Mouse (Mus musculus) limb, embryonic 11.5 days (tissue): ENCODE results near the gene Ulk4. TPM values are rescaled to one million over a fixed set of nuclear protein-coding genes. Genes with fewer than 3 reads are reported as not detected.

Experiments
- ATAC-seq: fragments of 200-750 bp; cut with Nextera tagmentation; 2 replicates; pipeline ENCODE4 v1.8.0; 2017; ENCODE audit warnings: low read depth; ENCODE audit not compliant: insufficient number of reproducible peaks, low FRiP score, low TSS enrichment
- DNase-seq: peaks from one replicate; pipeline ENCODE4 v3.0.0-alpha.2; 2015; ENCODE audit warnings: low spot score
- H3K27ac ChIP-seq: fragments of 300-500 bp; sonication (generic); replicated peaks from 2 replicates; pipeline ENCODE4 v1.5.1; 2014; ENCODE audit warnings: low read depth, mild to moderate bottlenecking, low read length
- H3K27me3 ChIP-seq: fragments of 300-500 bp; sonication (generic); 2 replicates; pipeline ENCODE4 v1.6.1; 2014; ENCODE audit warnings: mild to moderate bottlenecking, low read length, mixed read lengths; ENCODE audit not compliant: control insufficient read depth, insufficient read depth
- H3K36me3 ChIP-seq: fragments of 300-500 bp; sonication (generic); 2 replicates; pipeline ENCODE4 v1.6.1; 2014; ENCODE audit warnings: mild to moderate bottlenecking, low read length, moderate library complexity, mixed read lengths; ENCODE audit not compliant: control insufficient read depth, insufficient read depth
- H3K4me1 ChIP-seq: fragments of 300-500 bp; sonication (generic); 2 replicates; pipeline ENCODE4 v1.6.1; 2014; ENCODE audit warnings: low read length, mixed read lengths; ENCODE audit not compliant: control insufficient read depth, insufficient read depth
- H3K4me2 ChIP-seq: fragments of 300-500 bp; sonication (generic); 2 replicates; pipeline ENCODE4 v1.6.1; 2014; ENCODE audit warnings: low read depth, mild to moderate bottlenecking, moderate library complexity; ENCODE audit not compliant: severe bottlenecking
- H3K4me3 ChIP-seq: fragments of 300-500 bp; sonication (generic); 2 replicates; pipeline ENCODE4 v1.5.1; 2014; ENCODE audit warnings: low read depth, low read length
- H3K9ac ChIP-seq: fragments of 300-500 bp; sonication (generic); 2 replicates; pipeline ENCODE4 v1.6.1; 2014; ENCODE audit warnings: mild to moderate bottlenecking, low read length
- H3K9me3 ChIP-seq: fragments of 300-500 bp; sonication (generic); 2 replicates; pipeline ENCODE4 v1.6.1; 2016; ENCODE audit warnings: low read length; ENCODE audit not compliant: control insufficient read depth
- WGBS: fragments of 180-500 bp; shearing (Covaris S2); extraction: QIAGEN DNeasy Blood & Tissue Kit; methylation state at CpG from one replicate; pipeline ENCODE4 v1.1.7; 2014; 5-methylcytosine and 5-hydroxymethylcytosine counted together
- polyA plus RNA-seq: library from polyadenylated mRNA; unstranded; fragments of >200 nt; fragmentation: Nextera tagmentation; extraction: Ambion mirVana; gene quantifications from 2 replicates; pipeline ENCODE4 v1.2.1, GENCODE M21; 2014

The Ulk4 gene
- polyA plus RNA-seq, 1 experiment from 2014 or later: 147 TPM

GRCm38 (mm10) chr9:121011540-121011939 lies 265.5 kb downstream of the Ulk4 start:
- no peak for ATAC-seq
- DNase-seq: no peak
- no peak overlapping the region for H3K9ac ChIP-seq
- no peak overlapping the region for H3K4me3 ChIP-seq
- 30% methylated on average over 4 of the region's 4 CpGs for WGBS
- H3K4me2 ChIP-seq: no peak overlapping the region
- no peaks in the 10 kb centered on the region for H3K36me3 ChIP-seq
- H3K4me1 ChIP-seq: no peaks in the 10 kb centered on the region
- H3K27me3 ChIP-seq: no peaks in the 10 kb centered on the region
- H3K27ac ChIP-seq: no peak overlapping the region
- H3K9me3 ChIP-seq: no peaks in the 10 kb centered on the region

- DNase-seq: no peak
- no peak for ATAC-seq
- Histone ChIP-seq H3K36me3 (no peaks in the 10 kb centered on the region), H3K27ac (no peak overlapping the region), H3K4me1 (no peaks in the 10 kb centered on the region), H3K9ac (no peak overlapping the region), H3K4me2 (no peak overlapping the region), H3K27me3 (no peaks in the 10 kb centered on the region), H3K9me3 (no peaks in the 10 kb centered on the region), H3K4me3 (no peak overlapping the region)
- 58% methylated on average over 3 of the region's 3 CpGs for WGBS
Measured at GRCm38 (mm10) chr9:121010544-121010943, 266.5 kb downstream of the Ulk4 start.

- no peak overlapping the region for H3K4me3 ChIP-seq
- H3K9me3 ChIP-seq: no peaks in the 10 kb centered on the region
- H3K27me3 ChIP-seq: no peaks in the 10 kb centered on the region
- H3K4me2 ChIP-seq: no peak overlapping the region
- DNase-seq (no peak), ATAC-seq (no peak)
- no peaks in the 10 kb centered on the region for H3K4me1 ChIP-seq
- no peak overlapping the region for H3K27ac ChIP-seq
- no peak overlapping the region for H3K9ac ChIP-seq
- WGBS: 86% methylated on average over 7 of the region's 7 CpGs
- H3K36me3 ChIP-seq: no peaks in the 10 kb centered on the region
Measured at GRCm38 (mm10) chr9:121005961-121006360, 271.0 kb downstream of the Ulk4 start.

- 53% methylated on average over 15 of the region's 15 CpGs for WGBS
- ATAC-seq: no peak
- H3K4me1 ChIP-seq: no peaks in the 10 kb centered on the region
Measured at GRCm38 (mm10) chr9:121001681-121002540, 275.1 kb downstream of the Ulk4 start.

GRCm38 (mm10) chr9:121000641-121001320 lies 276.2 kb downstream of the Ulk4 start:
- no peaks in the 10 kb centered on the region for H3K27me3 ChIP-seq
- no peak overlapping the region for H3K4me2 ChIP-seq
- ATAC-seq (no peak), DNase-seq (no peak)
- no peaks in the 10 kb centered on the region for H3K9me3 ChIP-seq
- 83% methylated on average over 7 of the region's 7 CpGs for WGBS
- no peak overlapping the region for H3K9ac ChIP-seq
- no peaks in the 10 kb centered on the region for H3K36me3 ChIP-seq
- no peak overlapping the region for H3K4me3 ChIP-seq
- no peaks in the 10 kb centered on the region for H3K4me1 ChIP-seq
- H3K27ac ChIP-seq: no peak overlapping the region

More at GRCm38 (mm10) chr9:121001681-121002540, 275.1 kb downstream of the Ulk4 start:
- Histone ChIP-seq H3K9ac (no peak overlapping the region), H3K9me3 (no peaks in the 10 kb centered on the region), H3K27me3 (no peaks in the 10 kb centered on the region), H3K36me3 (no peaks in the 10 kb centered on the region), H3K27ac (no peak overlapping the region), H3K4me2 (no peak overlapping the region), H3K4me3 (no peak overlapping the region)
- no peak for DNase-seq

GRCm38 (mm10) chr9:120998696-120999095 lies 278.3 kb downstream of the Ulk4 start:
- Histone ChIP-seq H3K4me2 (no peak overlapping the region), H3K27ac (no peak overlapping the region), H3K9ac (no peak overlapping the region), H3K27me3 (no peaks in the 10 kb centered on the region), H3K4me3 (no peak overlapping the region), H3K36me3 (no peaks in the 10 kb centered on the region), H3K9me3 (no peaks in the 10 kb centered on the region), H3K4me1 (no peaks in the 10 kb centered on the region)
- DNase-seq: no peak
- 84% methylated on average over 11 of the region's 11 CpGs for WGBS
- no peak for ATAC-seq

GRCm38 (mm10) chr9:120994223-120995155 lies 282.5 kb downstream of the Ulk4 start:
- 81% methylated on average over 15 of the region's 15 CpGs for WGBS
- no peak overlapping the region for H3K4me2 ChIP-seq
- no peak overlapping the region for H3K27ac ChIP-seq
- H3K36me3 ChIP-seq: no peaks in the 10 kb centered on the region
- DNase-seq (no peak), ATAC-seq (no peak)
- H3K4me3 ChIP-seq: no peak overlapping the region
- H3K4me1 ChIP-seq: no peaks in the 10 kb centered on the region
- no peaks in the 10 kb centered on the region for H3K9me3 ChIP-seq
- no peaks in the 10 kb centered on the region for H3K27me3 ChIP-seq
- H3K9ac ChIP-seq: no peak overlapping the region

- Histone ChIP-seq H3K27me3 (no peaks in the 10 kb centered on the region), H3K4me3 (no peak overlapping the region), H3K27ac (no peak overlapping the region), H3K9me3 (no peaks in the 10 kb centered on the region), H3K4me1 (no peaks in the 10 kb centered on the region), H3K9ac (no peak overlapping the region), H3K36me3 (no peaks in the 10 kb centered on the region), H3K4me2 (no peak overlapping the region)
- 79% methylated on average over 10 of the region's 10 CpGs for WGBS
- no peak for DNase-seq
- ATAC-seq: no peak
Measured at GRCm38 (mm10) chr9:120993004-120993403, 284.0 kb downstream of the Ulk4 start.
